Comparison of ENCODE assay signal across 15 mouse cellular contexts in genomic region chr5:65279133-65279651, GRCm38 (mm10). TPM values are rescaled to one million over a fixed set of nuclear protein-coding genes. Genes with fewer than 3 reads are reported as not detected.
A peak's percentile ranks its signal among the peaks of the same experiment; 100 is the strongest.
DNase-seq lines count a peak whose midpoint lies in the region; ATAC-seq lines count a peak whose summit lies in the region.
"Had no signal": no experiment of that assay in that cellular context is flagged by ENCODE, and none has a peak within 500 bp of the region (broad histone marks: within the 10 kb centered on the region; RNA-seq: fewer than 3 reads in every experiment).

No protein-coding gene starts in this region.

- WGBS in hindbrain, embryonic 16.5 days = 70% methylated on average over 6 of the region's 6 CpGs
- WGBS in hindbrain, embryonic 12.5 days = 92% methylated on average over 6 of the region's 6 CpGs
- WGBS in forebrain, embryonic 16.5 days = 58% methylated on average over 6 of the region's 6 CpGs

- H3K4me1 ChIP-seq in hindbrain, embryonic 16.5 days (ENCODE audit: control insufficient read depth, insufficient read depth, low read depth, low read length) = no peaks in the 10 kb centered on the region
- H3K4me1 ChIP-seq in hindbrain, embryonic 12.5 days = no peaks in the 10 kb centered on the region
- no peaks in the 10 kb centered on the region for H3K4me1 ChIP-seq in forebrain, embryonic 16.5 days (replicated peaks; ENCODE audit: control insufficient read depth, insufficient read depth, low read length)
- H3K4me1 ChIP-seq: embryonic facial prominence, embryonic 13.5 days; midbrain, embryonic 12.5 days had no signal

- ATAC-seq in hindbrain, embryonic 16.5 days = peak; percentile 92
- no peak for ATAC-seq in hindbrain, embryonic 12.5 days (ENCODE audit: low FRiP score)
- peak; percentile 85 for ATAC-seq in forebrain, embryonic 16.5 days

- DNase-seq in cerebellum, postnatal 14 days = peak; percentile 49 to 59
- no peak for DNase-seq in cerebellum, postnatal 25 days
- peak; percentile 26 to 73 for DNase-seq in lung, postnatal 4 days
- no peak for DNase-seq in urinary bladder, postnatal 25 days (ENCODE audit: low spot score)
- no peak for DNase-seq in gastrocnemius, postnatal 25 days
- DNase-seq: cerebellum, adult 11 months; gastrocnemius, adult 2 months; kidney, postnatal 25 days had no signal

- no peak overlapping the region for H3K4me2 ChIP-seq in hindbrain, embryonic 16.5 days (ENCODE audit: low read length)
- no peak overlapping the region for H3K4me2 ChIP-seq in hindbrain, embryonic 12.5 days (replicated peaks)
- no peak overlapping the region for H3K4me2 ChIP-seq in forebrain, embryonic 16.5 days (ENCODE audit: low read length)
- H3K4me2 ChIP-seq: embryonic facial prominence, embryonic 13.5 days; liver, embryonic 11.5 days; midbrain, embryonic 12.5 days had no signal

- no peaks in the 10 kb centered on the region for H3K9me3 ChIP-seq in hindbrain, embryonic 16.5 days (ENCODE audit: control insufficient read depth, low read length)
- 0 out of 2 replicates have a peak, but pooled peaks cover under 1% of the 10 kb centered on the region for H3K9me3 ChIP-seq in hindbrain, embryonic 12.5 days (replicated peaks)
- no peaks in the 10 kb centered on the region for H3K9me3 ChIP-seq in forebrain, embryonic 16.5 days (ENCODE audit: control insufficient read depth, low read length)
- H3K9me3 ChIP-seq: embryonic facial prominence, embryonic 13.5 days; midbrain, embryonic 12.5 days had no signal

- H3K9ac ChIP-seq in hindbrain, embryonic 16.5 days (ENCODE audit: low read depth, low read length) = no peak overlapping the region
- no peak overlapping the region for H3K9ac ChIP-seq in hindbrain, embryonic 12.5 days
- H3K9ac ChIP-seq in forebrain, embryonic 16.5 days (replicated peaks; ENCODE audit: low read depth, low read length) = no peak overlapping the region
- H3K9ac ChIP-seq: embryonic facial prominence, embryonic 13.5 days; midbrain, embryonic 12.5 days had no signal

- no peak overlapping the region for H3K4me3 ChIP-seq in hindbrain, embryonic 16.5 days (ENCODE audit: low read length)
- no peak overlapping the region for H3K4me3 ChIP-seq in hindbrain, embryonic 12.5 days
- H3K4me3 ChIP-seq in forebrain, embryonic 16.5 days (replicated peaks; ENCODE audit: low read length) = no peak overlapping the region
- H3K4me3 ChIP-seq: embryonic facial prominence, embryonic 13.5 days; gastrocnemius, adult 2 months; left cerebral cortex, adult 2 months; midbrain, embryonic 12.5 days had no signal

- 0 out of 2 replicates have a peak overlapping the region, but pooled peaks have one; percentile 40 for H3K27ac ChIP-seq in hindbrain, embryonic 16.5 days (ENCODE audit: low read depth, low read length)
- H3K27ac ChIP-seq in hindbrain, embryonic 12.5 days = no peak overlapping the region
- H3K27ac ChIP-seq in forebrain, embryonic 16.5 days (ENCODE audit: low read length) = no peak overlapping the region
- H3K27ac ChIP-seq: embryonic facial prominence, embryonic 13.5 days; gastrocnemius, adult 2 months; left cerebral cortex, adult 2 months; midbrain, embryonic 12.5 days had no signal

- peaks cover 7% of the 10 kb centered on the region for H3K36me3 ChIP-seq in hindbrain, embryonic 16.5 days (ENCODE audit: control insufficient read depth, insufficient read depth, low read length)
- peaks cover 40% of the 10 kb centered on the region for H3K36me3 ChIP-seq in hindbrain, embryonic 12.5 days
- peaks cover 3% of the 10 kb centered on the region; the same call in 1 of the 2 replicates for H3K36me3 ChIP-seq in forebrain, embryonic 16.5 days (ENCODE audit: control insufficient read depth, insufficient read depth)

- H3K27me3 ChIP-seq in hindbrain, embryonic 16.5 days (replicated peaks; ENCODE audit: control insufficient read depth, insufficient read depth, low read length) = no peaks in the 10 kb centered on the region
- H3K27me3 ChIP-seq in hindbrain, embryonic 12.5 days = no peaks in the 10 kb centered on the region
- no peaks in the 10 kb centered on the region for H3K27me3 ChIP-seq in forebrain, embryonic 16.5 days (replicated peaks; ENCODE audit: control insufficient read depth, insufficient read depth, low read length)
- H3K27me3 ChIP-seq: embryonic facial prominence, embryonic 13.5 days; midbrain, embryonic 12.5 days had no signal

RNA-seq across cellular contexts. Expression of gene Rfc1, which starts 56.3 kb away (rescaled TPM):
- 31.8 and 32.3 TPM in 2 replicates for polyA plus RNA-seq in hindbrain, embryonic 16.5 days (2015; fragmentation: Nextera tagmentation; extraction: Ambion mirVana)
- polyA plus RNA-seq in hindbrain, embryonic 12.5 days (2016; fragmentation: Nextera tagmentation; extraction: Ambion mirVana) = 68.5 and 82.2 TPM in 2 replicates
- 38.5 and 45.2 TPM in 2 replicates for polyA plus RNA-seq in forebrain, embryonic 16.5 days (2015; fragmentation: Nextera tagmentation; extraction: Ambion mirVana)
- 10 to 100 TPM; 18.3 to 20.5 TPM for total RNA-seq in gastrocnemius, postnatal 25 days (2021)

Comparison
In these comparisons a context has a peak if more than half of its experiments do, and no peak if none do; other contexts are left out.
1. DNase-seq: peak in cerebellum, postnatal 14 days (2 of 2) and lung, postnatal 4 days (2 of 2); none in cerebellum, postnatal 25 days (0 of 2), urinary bladder, postnatal 25 days (single experiment) and gastrocnemius, postnatal 25 days (single experiment).